Mouse (Mus musculus): ENCODE data around the gene Rad18.
"Not testable (repeated sequence)": the region's sequence is repeated elsewhere in the genome, so short reads cannot be mapped to it uniquely, and the experiment has no call there.

Rad18 gene

GRCm38 (mm10) chr6:112696056-112696950 is at the start of gene Rad18:
Rad18 (minus strand) TSS chr6:112696686.
- DNase-seq (ENCODE audit: low spot score): peak; percentile 69

GRCm38 (mm10) chr6:112742297-112742696 is 45.8 kb upstream of the Rad18 start:
- DNase-seq (ENCODE audit: low spot score): no peak

GRCm38 (mm10) chr6:112741766-112742165 is 45.3 kb upstream of the Rad18 start:
- no peak for DNase-seq (ENCODE audit: low spot score)

- DNase-seq (ENCODE audit: low spot score): no peak
Measured at GRCm38 (mm10) chr6:112739635-112740034, 43.1 kb upstream of the Rad18 start.

- no peak for DNase-seq (ENCODE audit: low spot score)
Measured at GRCm38 (mm10) chr6:112738924-112739323, 42.4 kb upstream of the Rad18 start.

GRCm38 (mm10) chr6:112736471-112736870 is 40.0 kb upstream of the Rad18 start:
- no peak for DNase-seq (ENCODE audit: low spot score)

GRCm38 (mm10) chr6:112735054-112735453 is 38.6 kb upstream of the Rad18 start:
- DNase-seq (ENCODE audit: low spot score): no peak

- no peak for DNase-seq (ENCODE audit: low spot score)
Measured at GRCm38 (mm10) chr6:112733942-112734341, 37.5 kb upstream of the Rad18 start.

GRCm38 (mm10) chr6:112732434-112732833 is 35.9 kb upstream of the Rad18 start:
- no peak for DNase-seq (ENCODE audit: low spot score)

GRCm38 (mm10) chr6:112731386-112731785 is 34.9 kb upstream of the Rad18 start:
- DNase-seq (ENCODE audit: low spot score): no peak

GRCm38 (mm10) chr6:112728760-112729422 is 32.4 kb upstream of the Rad18 start:
- peak; percentile 49 for DNase-seq (ENCODE audit: low spot score)

GRCm38 (mm10) chr6:112725468-112725867 is 29.0 kb upstream of the Rad18 start:
- no peak for DNase-seq (ENCODE audit: low spot score)

GRCm38 (mm10) chr6:112720409-112721080 is 24.1 kb upstream of the Rad18 start:
- no peak for DNase-seq (ENCODE audit: low spot score)

GRCm38 (mm10) chr6:112719983-112720382 is 23.5 kb upstream of the Rad18 start:
- no peak for DNase-seq (ENCODE audit: low spot score)

GRCm38 (mm10) chr6:112717168-112717567 is 20.7 kb upstream of the Rad18 start:
- DNase-seq (ENCODE audit: low spot score): no peak

- DNase-seq (ENCODE audit: low spot score): no peak
Measured at GRCm38 (mm10) chr6:112713951-112714350, 17.5 kb upstream of the Rad18 start.

GRCm38 (mm10) chr6:112702296-112702695 is 5.8 kb upstream of the Rad18 start:
- DNase-seq (ENCODE audit: low spot score): not testable (repeated sequence)

GRCm38 (mm10) chr6:112700392-112700791 is 3.9 kb upstream of the Rad18 start:
- DNase-seq (ENCODE audit: low spot score): peak; percentile 63

GRCm38 (mm10) chr6:112699115-112699514 is 2.6 kb upstream of the Rad18 start:
- DNase-seq (ENCODE audit: low spot score): no peak

GRCm38 (mm10) chr6:112694492-112694891 is 2.0 kb downstream of the Rad18 start:
- no peak for DNase-seq (ENCODE audit: low spot score)

- DNase-seq (ENCODE audit: low spot score): no peak
Measured at GRCm38 (mm10) chr6:112691523-112691922, 5.0 kb downstream of the Rad18 start.

GRCm38 (mm10) chr6:112688033-112688432 is 8.5 kb downstream of the Rad18 start:
- no peak for DNase-seq (ENCODE audit: low spot score)

GRCm38 (mm10) chr6:112686485-112686884 is 10.0 kb downstream of the Rad18 start:
- DNase-seq (ENCODE audit: low spot score): no peak

Data from ovary, postnatal 14 days (tissue).